Mouse (Mus musculus) neural tube, embryonic 14.5 days (tissue): ENCODE measurements around the gene Tnip1. TPM values are rescaled to one million over a fixed set of nuclear protein-coding genes. Genes with fewer than 3 reads are reported as not detected.

Source experiments
- ATAC-seq: fragments of 200-750 bp; cut with Nextera tagmentation; 2 replicates; pipeline ENCODE4 v1.8.0; 2017; ENCODE audit warnings: low read depth, mild to moderate bottlenecking, moderate TSS enrichment, moderate library complexity
- H3K27ac ChIP-seq: fragments of 300-500 bp; sonication (generic); 2 replicates; pipeline ENCODE4 v1.5.1; 2014; ENCODE audit warnings: low read depth, mild to moderate bottlenecking, control low read depth, low read length, moderate library complexity, mixed read lengths
- H3K27me3 ChIP-seq: fragments of 300-500 bp; sonication (generic); 2 replicates; pipeline ENCODE4 v1.6.1; 2014; ENCODE audit warnings: low read length; ENCODE audit not compliant: control insufficient read depth, insufficient read depth
- H3K36me3 ChIP-seq: fragments of 300-500 bp; sonication (generic); 2 replicates; pipeline ENCODE4 v1.6.1; 2014; ENCODE audit warnings: low read length, mixed read lengths; ENCODE audit not compliant: control insufficient read depth, insufficient read depth
- H3K4me1 ChIP-seq: fragments of 300-500 bp; sonication (generic); 2 replicates; pipeline ENCODE4 v1.6.1; 2014; ENCODE audit warnings: low read length; ENCODE audit not compliant: control insufficient read depth, insufficient read depth
- H3K4me2 ChIP-seq: fragments of 300-500 bp; sonication (generic); 2 replicates; pipeline ENCODE4 v1.6.1; 2014; ENCODE audit warnings: mild to moderate bottlenecking, low read depth, low read length, control low read depth
- H3K4me3 ChIP-seq: fragments of 300-500 bp; sonication (generic); 2 replicates; pipeline ENCODE4 v1.5.1; 2014; ENCODE audit warnings: low read depth, low read length, control low read depth, mixed read lengths
- H3K9ac ChIP-seq: fragments of 300-500 bp; sonication (generic); replicated peaks from 2 replicates; pipeline ENCODE4 v1.6.1; 2014; ENCODE audit warnings: low read depth, mild to moderate bottlenecking, control low read depth, low read length, mixed read lengths
- H3K9me3 ChIP-seq: fragments of 300-500 bp; sonication (generic); 2 replicates; pipeline ENCODE4 v1.6.1; 2016; ENCODE audit warnings: low read length; ENCODE audit not compliant: control insufficient read depth
- WGBS: fragments of 180-500 bp; shearing (Covaris S2); extraction: QIAGEN DNeasy Blood & Tissue Kit; methylation state at CpG from one replicate; pipeline ENCODE4 v1.1.7; 2014; 5-methylcytosine and 5-hydroxymethylcytosine counted together
- polyA plus RNA-seq: library from polyadenylated mRNA; unstranded; fragments of >200 nt; fragmentation: Nextera tagmentation; extraction: Ambion mirVana; gene quantifications from 2 replicates; pipeline ENCODE4 v1.2.1, GENCODE M21; 2014

The Tnip1 gene
- polyA plus RNA-seq, 1 experiment from 2014 or later, result 16.1 TPM

- 0 out of 2 replicates have a peak, but pooled peaks cover 2% of the 10 kb centered on the region for H3K4me1 ChIP-seq
- H3K9me3 ChIP-seq, result no peaks in the 10 kb centered on the region
- no peak for ATAC-seq
- H3K27ac ChIP-seq, result no peak overlapping the region
- H3K9ac ChIP-seq, result no peak overlapping the region
- peaks cover 8% of the 10 kb centered on the region; the same call in 1 of the 2 replicates for H3K36me3 ChIP-seq
- H3K27me3 ChIP-seq, result no peaks in the 10 kb centered on the region
- WGBS, result 95% methylated on average over 6 of the region's 6 CpGs
- no peak overlapping the region for H3K4me2 ChIP-seq
- no peak overlapping the region for H3K4me3 ChIP-seq
Measured at GRCm38 (mm10) chr11:54932540-54932939, 30.2 kb downstream of the Tnip1 start.

GRCm38 (mm10) chr11:54931405-54932093 lies 31.2 kb downstream of the Tnip1 start:
- Histone ChIP-seq H3K9me3 (no peaks in the 10 kb centered on the region), H3K9ac (no peak overlapping the region), H3K4me3 (no peak overlapping the region), H3K27me3 (no peaks in the 10 kb centered on the region), H3K4me2 (no peak overlapping the region), H3K36me3 (peaks cover 7% of the 10 kb centered on the region; the same call in 1 of the 2 replicates), H3K4me1 (0 out of 2 replicates have a peak, but pooled peaks cover 2% of the 10 kb centered on the region), H3K27ac (no peak overlapping the region)
- 62% methylated on average over 5 of the region's 5 CpGs for WGBS
- ATAC-seq, result no peak

DNA sequence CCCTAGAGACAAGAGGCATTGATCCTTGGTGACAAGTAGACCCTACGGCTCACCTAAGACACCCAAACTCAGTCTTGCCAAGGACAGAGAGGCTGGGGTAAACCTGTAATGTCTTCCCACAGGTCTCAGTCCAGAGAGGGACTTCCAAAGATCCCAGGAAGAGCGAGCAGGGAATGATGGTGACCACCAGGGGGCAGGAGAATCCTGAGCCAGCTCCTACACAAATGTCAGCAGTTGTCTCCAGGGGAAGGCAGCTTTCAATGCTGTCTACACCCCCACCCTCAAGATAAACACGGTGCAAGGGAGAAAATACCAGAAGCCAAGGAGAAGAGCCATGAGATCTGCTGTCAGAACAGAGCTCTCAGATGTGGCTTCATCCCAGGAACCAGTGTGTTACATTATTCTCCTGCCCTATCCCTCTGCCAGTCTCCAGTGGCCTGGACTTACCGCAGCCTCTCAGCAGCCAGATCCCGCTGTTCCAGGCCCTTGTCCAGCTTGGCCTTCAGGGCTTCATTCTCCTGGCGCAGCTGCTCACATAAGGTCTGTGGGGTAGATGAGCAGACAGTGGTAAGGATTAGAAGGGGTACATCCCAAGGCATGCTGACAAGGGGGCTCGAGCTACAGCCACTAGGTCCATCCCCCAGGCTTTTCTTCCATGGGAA lies 32.3 kb downstream of the Tnip1 start:
- 71% methylated on average over 7 of the region's 7 CpGs for WGBS
- H3K4me1 ChIP-seq, result no peaks in the 10 kb centered on the region
- no peak overlapping the region for H3K27ac ChIP-seq
- no peak overlapping the region for H3K4me2 ChIP-seq
- no peak overlapping the region for H3K4me3 ChIP-seq
- peaks cover 7% of the 10 kb centered on the region; the same call in 1 of the 2 replicates for H3K36me3 ChIP-seq
- no peaks in the 10 kb centered on the region for H3K27me3 ChIP-seq
- H3K9me3 ChIP-seq, result no peaks in the 10 kb centered on the region
- no peak for ATAC-seq
- no peak overlapping the region for H3K9ac ChIP-seq

DNA sequence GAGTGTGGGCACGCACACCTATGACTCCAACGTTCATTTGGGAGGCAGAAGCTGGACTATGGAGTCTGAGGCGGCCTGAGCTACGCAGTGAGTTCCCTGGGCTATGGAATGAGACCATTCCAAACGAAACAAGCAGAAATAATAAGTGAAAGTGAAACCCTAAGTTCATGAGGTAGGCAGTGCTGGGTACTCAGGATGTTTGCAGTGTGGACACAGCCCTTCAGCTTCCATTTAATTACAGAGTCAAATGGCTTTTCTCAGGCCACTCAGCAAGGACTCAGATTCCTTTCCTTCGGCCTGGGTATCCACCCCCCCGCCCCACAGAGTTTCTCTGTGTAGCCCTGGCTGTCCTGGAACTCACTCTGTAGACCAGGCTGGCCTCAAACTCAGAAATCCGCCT lies 33.0 kb downstream of the Tnip1 start:
- H3K9ac ChIP-seq, result no peak overlapping the region
- no peak for ATAC-seq
- 87% methylated on average over 8 of the region's 8 CpGs for WGBS
- H3K4me3 ChIP-seq, result no peak overlapping the region
- no peaks in the 10 kb centered on the region for H3K27me3 ChIP-seq
- H3K27ac ChIP-seq, result no peak overlapping the region
- H3K4me2 ChIP-seq, result no peak overlapping the region
- no peaks in the 10 kb centered on the region for H3K9me3 ChIP-seq
- peaks cover 7% of the 10 kb centered on the region; the same call in 1 of the 2 replicates for H3K36me3 ChIP-seq
- no peaks in the 10 kb centered on the region for H3K4me1 ChIP-seq

DNA sequence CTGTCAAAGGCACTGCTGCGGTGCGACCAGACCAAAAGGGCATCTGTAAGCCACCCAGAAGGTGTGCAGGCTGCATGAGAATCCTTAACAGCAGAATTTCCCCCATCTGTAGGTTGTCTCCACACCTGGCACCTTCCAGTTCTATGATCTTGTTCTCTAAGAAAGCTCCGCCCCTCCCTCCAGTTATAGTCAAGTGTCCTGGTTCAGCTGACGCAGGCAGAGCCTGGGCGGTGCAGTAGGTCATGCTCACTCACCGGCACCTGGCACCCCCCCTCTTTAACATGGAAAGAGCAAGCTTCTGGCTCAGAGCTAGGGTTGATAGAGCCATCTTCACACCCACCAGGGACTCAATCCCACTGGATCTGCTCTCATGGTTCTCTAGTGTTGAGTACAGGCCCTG lies 33.4 kb downstream of the Tnip1 start:
- over 99% methylated on average over 6 of the region's 6 CpGs for WGBS
- peaks cover 10% of the 10 kb centered on the region; the same call in 1 of the 2 replicates for H3K36me3 ChIP-seq
- no peak overlapping the region for H3K4me2 ChIP-seq
- H3K9me3 ChIP-seq, result no peaks in the 10 kb centered on the region
- no peak overlapping the region for H3K9ac ChIP-seq
- ATAC-seq, result no peak
- no peak overlapping the region for H3K27ac ChIP-seq
- H3K27me3 ChIP-seq, result no peaks in the 10 kb centered on the region
- H3K4me3 ChIP-seq, result no peak overlapping the region
- no peaks in the 10 kb centered on the region for H3K4me1 ChIP-seq

GRCm38 (mm10) chr11:54928886-54929285 lies 33.8 kb downstream of the Tnip1 start:
- H3K4me2 ChIP-seq, result no peak overlapping the region
- H3K9ac ChIP-seq, result no peak overlapping the region
- H3K9me3 ChIP-seq, result no peaks in the 10 kb centered on the region
- H3K4me3 ChIP-seq, result no peak overlapping the region
- H3K4me1 ChIP-seq, result no peaks in the 10 kb centered on the region
- H3K27ac ChIP-seq, result no peak overlapping the region
- H3K27me3 ChIP-seq, result no peaks in the 10 kb centered on the region
- no peak for ATAC-seq
- WGBS, result 89% methylated on average over 7 of the region's 7 CpGs
- H3K36me3 ChIP-seq, result peaks cover 12% of the 10 kb centered on the region; the same call in 1 of the 2 replicates

- 89% methylated on average over 3 of the region's 3 CpGs for WGBS
- Histone ChIP-seq H3K9ac (no peak overlapping the region), H3K27me3 (no peaks in the 10 kb centered on the region), H3K27ac (no peak overlapping the region), H3K4me3 (no peak overlapping the region), H3K4me1 (no peaks in the 10 kb centered on the region), H3K9me3 (no peaks in the 10 kb centered on the region), H3K4me2 (no peak overlapping the region), H3K36me3 (peaks cover 12% of the 10 kb centered on the region; the same call in 1 of the 2 replicates)
- ATAC-seq, result no peak
Measured at GRCm38 (mm10) chr11:54928219-54928618, 34.5 kb downstream of the Tnip1 start.

- H3K9me3 ChIP-seq, result no peaks in the 10 kb centered on the region
- H3K4me2 ChIP-seq, result no peak overlapping the region
- H3K9ac ChIP-seq, result no peak overlapping the region
- 84% methylated on average over 14 of the region's 14 CpGs for WGBS
- H3K4me3 ChIP-seq, result no peak overlapping the region
- peak; percentile 68; the same call in 1 of the 2 replicates for ATAC-seq
- no peak overlapping the region for H3K27ac ChIP-seq
- H3K36me3 ChIP-seq, result peaks cover 12% of the 10 kb centered on the region; the same call in 1 of the 2 replicates
- H3K4me1 ChIP-seq, result no peaks in the 10 kb centered on the region
- no peaks in the 10 kb centered on the region for H3K27me3 ChIP-seq
Measured at GRCm38 (mm10) chr11:54927346-54928140, 35.2 kb downstream of the Tnip1 start.
